Mouse (Mus musculus): ENCODE data around the gene Cdrt4. TPM values are rescaled to one million over a fixed set of nuclear protein-coding genes. Genes with fewer than 3 reads are reported as not detected.

Cdrt4 gene
- polyA plus RNA-seq, 1 experiment from 2014 or later: not detected

DNA sequence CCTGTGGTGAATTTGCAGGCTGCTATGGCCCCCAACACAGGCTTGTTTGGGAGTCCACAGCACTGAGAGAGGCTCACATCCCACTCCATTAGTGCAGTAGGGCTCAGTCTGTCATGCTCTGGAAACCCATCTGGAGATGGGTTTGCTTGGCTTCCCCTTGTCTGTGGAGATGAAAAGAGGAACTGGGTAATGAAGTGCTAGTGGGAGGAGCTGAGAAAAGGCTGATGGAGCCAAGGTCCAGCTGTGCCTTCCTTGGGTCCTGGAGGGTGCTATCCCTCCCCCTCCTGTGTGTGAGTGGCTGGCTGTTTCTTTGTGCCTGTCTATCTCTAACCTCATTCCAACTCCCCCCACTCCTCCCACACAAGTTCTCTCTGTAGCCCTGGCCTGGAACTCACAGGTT is 69.6 kb downstream of the Cdrt4 start:
- no peaks in the 10 kb centered on the region for H3K9me3 ChIP-seq (replicated peaks; ENCODE audit: control insufficient read depth, low read length)
- no peak overlapping the region for H3K4me3 ChIP-seq (ENCODE audit: low read depth, low read length)
- H3K4me1 ChIP-seq (ENCODE audit: control insufficient read depth, low read depth, low read length): no peaks in the 10 kb centered on the region
- no peak overlapping the region for H3K9ac ChIP-seq (ENCODE audit: low read depth, low read length)
- no peaks in the 10 kb centered on the region for H3K36me3 ChIP-seq (ENCODE audit: control insufficient read depth, insufficient read depth)
- ATAC-seq (ENCODE audit: low read depth): no peak
- H3K27ac ChIP-seq (ENCODE audit: low read length): no peak overlapping the region
- no peaks in the 10 kb centered on the region for H3K27me3 ChIP-seq (ENCODE audit: control insufficient read depth, insufficient read depth, low read depth, low read length)
- H3K4me2 ChIP-seq (ENCODE audit: low read depth, low read length): no peak overlapping the region

- no peak for ATAC-seq (ENCODE audit: low read depth)
- no peak overlapping the region for H3K27ac ChIP-seq (ENCODE audit: low read length)
- H3K36me3 ChIP-seq (ENCODE audit: control insufficient read depth, insufficient read depth): no peaks in the 10 kb centered on the region
- no peak overlapping the region for H3K4me3 ChIP-seq (ENCODE audit: low read depth, low read length)
- H3K4me2 ChIP-seq (ENCODE audit: low read depth, low read length): no peak overlapping the region
- H3K9ac ChIP-seq (ENCODE audit: low read depth, low read length): no peak overlapping the region
- no peaks in the 10 kb centered on the region for H3K27me3 ChIP-seq (ENCODE audit: control insufficient read depth, insufficient read depth, low read depth, low read length)
- WGBS (ENCODE audit: insufficient replicate concordance): 49% methylated on average over 5 of the region's 5 CpGs
- H3K4me1 ChIP-seq (ENCODE audit: control insufficient read depth, low read depth, low read length): no peaks in the 10 kb centered on the region
- no peaks in the 10 kb centered on the region for H3K9me3 ChIP-seq (replicated peaks; ENCODE audit: control insufficient read depth, low read length)
Observed at GRCm38 (mm10) chr11:63021141-63021806, 70.3 kb downstream of the Cdrt4 start.

- no peak for ATAC-seq (ENCODE audit: low read depth)
- H3K4me1 ChIP-seq (ENCODE audit: control insufficient read depth, low read depth, low read length): no peaks in the 10 kb centered on the region
- H3K27me3 ChIP-seq (ENCODE audit: control insufficient read depth, insufficient read depth, low read depth, low read length): no peaks in the 10 kb centered on the region
- H3K9me3 ChIP-seq (replicated peaks; ENCODE audit: control insufficient read depth, low read length): no peaks in the 10 kb centered on the region
- H3K9ac ChIP-seq (ENCODE audit: low read depth, low read length): no peak overlapping the region
- H3K27ac ChIP-seq (ENCODE audit: low read length): no peak overlapping the region
- WGBS (ENCODE audit: insufficient replicate concordance): 45% methylated on average over 5 of the region's 5 CpGs
- H3K4me3 ChIP-seq (ENCODE audit: low read depth, low read length): no peak overlapping the region
- H3K36me3 ChIP-seq (ENCODE audit: control insufficient read depth, insufficient read depth): no peaks in the 10 kb centered on the region
- H3K4me2 ChIP-seq (ENCODE audit: low read depth, low read length): no peak overlapping the region
Observed at GRCm38 (mm10) chr11:63023461-63023860, 72.5 kb downstream of the Cdrt4 start.

DNA sequence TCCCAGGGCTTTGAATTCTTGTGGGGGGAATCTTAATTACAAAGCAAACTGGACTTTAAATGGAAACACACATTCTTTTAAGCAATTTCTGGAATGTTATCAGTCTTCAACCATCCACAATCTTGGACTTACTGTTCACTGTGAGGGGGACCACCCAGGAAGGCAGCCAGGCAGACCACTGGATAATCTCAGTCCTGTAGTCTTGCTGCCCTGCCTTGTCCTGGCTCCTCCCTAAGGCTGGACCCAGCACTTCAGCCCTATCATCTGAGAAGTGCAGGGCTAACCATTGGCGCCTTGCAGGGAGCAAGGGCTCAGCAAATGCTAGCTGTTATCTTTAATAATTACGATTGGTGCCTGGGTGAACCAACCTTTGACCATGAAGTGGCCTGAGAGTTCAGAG is 73.1 kb downstream of the Cdrt4 start:
- no peak for ATAC-seq (ENCODE audit: low read depth)
- Histone ChIP-seq H3K9me3 (replicated peaks; ENCODE audit: control insufficient read depth, low read length) (no peaks in the 10 kb centered on the region), H3K9ac (ENCODE audit: low read depth, low read length) (no peak overlapping the region), H3K27ac (ENCODE audit: low read length) (no peak overlapping the region), H3K27me3 (ENCODE audit: control insufficient read depth, insufficient read depth, low read depth, low read length) (no peaks in the 10 kb centered on the region), H3K4me3 (ENCODE audit: low read depth, low read length) (no peak overlapping the region), H3K36me3 (ENCODE audit: control insufficient read depth, insufficient read depth) (no peaks in the 10 kb centered on the region), H3K4me2 (ENCODE audit: low read depth, low read length) (no peak overlapping the region), H3K4me1 (ENCODE audit: control insufficient read depth, low read depth, low read length) (no peaks in the 10 kb centered on the region)
- WGBS (ENCODE audit: insufficient replicate concordance): 33% methylated on average over 2 of the region's 2 CpGs

DNA sequence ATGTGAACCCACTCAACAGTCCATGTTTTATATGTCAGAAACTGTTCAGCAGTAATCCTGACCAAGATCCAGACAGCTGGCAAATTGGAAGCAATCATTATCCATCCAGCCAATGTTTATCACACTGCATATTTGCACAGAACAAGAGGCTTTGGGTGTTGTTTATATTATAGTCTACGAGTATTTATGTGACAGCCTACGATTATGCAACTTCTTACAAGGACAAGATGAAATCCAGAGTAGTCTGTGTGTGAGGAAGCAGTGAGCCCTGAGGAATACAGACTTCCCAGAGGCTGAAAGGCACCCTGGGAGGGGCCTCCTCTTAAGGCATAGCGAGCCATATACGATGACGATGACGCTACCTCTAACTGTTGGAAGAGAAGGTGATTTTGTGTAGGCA is 74.5 kb downstream of the Cdrt4 start:
- no peak overlapping the region for H3K9ac ChIP-seq (ENCODE audit: low read depth, low read length)
- no peaks in the 10 kb centered on the region for H3K4me1 ChIP-seq (ENCODE audit: control insufficient read depth, low read depth, low read length)
- no peak for ATAC-seq (ENCODE audit: low read depth)
- no peaks in the 10 kb centered on the region for H3K27me3 ChIP-seq (ENCODE audit: control insufficient read depth, insufficient read depth, low read depth, low read length)
- 63% methylated on average over 6 of the region's 6 CpGs for WGBS (ENCODE audit: insufficient replicate concordance)
- H3K9me3 ChIP-seq (replicated peaks; ENCODE audit: control insufficient read depth, low read length): no peaks in the 10 kb centered on the region
- no peak overlapping the region for H3K27ac ChIP-seq (ENCODE audit: low read length)
- no peaks in the 10 kb centered on the region for H3K36me3 ChIP-seq (ENCODE audit: control insufficient read depth, insufficient read depth)
- no peak overlapping the region for H3K4me3 ChIP-seq (ENCODE audit: low read depth, low read length)
- no peak overlapping the region for H3K4me2 ChIP-seq (ENCODE audit: low read depth, low read length)

DNA sequence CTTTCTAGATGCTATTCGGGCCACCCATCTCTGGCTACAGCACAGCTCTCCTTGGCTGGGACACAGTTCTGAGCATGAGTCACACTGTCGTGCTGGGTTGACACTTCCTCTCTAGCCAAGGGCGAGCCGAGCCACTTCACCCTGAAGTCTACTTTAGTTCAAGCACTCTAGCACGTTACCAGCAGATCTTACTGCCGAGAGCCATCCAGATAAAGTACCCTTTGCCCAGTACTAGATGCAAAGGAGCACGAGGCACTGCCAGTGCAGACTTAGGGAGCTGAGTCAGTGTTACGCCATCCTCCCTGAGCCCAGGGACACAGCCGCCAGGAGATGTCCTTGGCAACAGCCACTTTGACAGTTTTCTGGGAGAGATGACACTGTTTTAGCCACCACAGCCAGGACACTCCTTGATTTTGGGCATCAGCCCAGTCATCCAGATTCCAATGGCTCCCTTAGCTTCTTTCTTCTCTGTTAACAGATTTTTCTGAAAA is 75.7 kb downstream of the Cdrt4 start:
- Histone ChIP-seq H3K36me3 (ENCODE audit: control insufficient read depth, insufficient read depth) (no peaks in the 10 kb centered on the region), H3K27me3 (ENCODE audit: control insufficient read depth, insufficient read depth, low read depth, low read length) (no peaks in the 10 kb centered on the region), H3K9me3 (replicated peaks; ENCODE audit: control insufficient read depth, low read length) (no peaks in the 10 kb centered on the region), H3K27ac (ENCODE audit: low read length) (no peak overlapping the region), H3K4me2 (ENCODE audit: low read depth, low read length) (no peak overlapping the region), H3K4me1 (ENCODE audit: control insufficient read depth, low read depth, low read length) (no peaks in the 10 kb centered on the region), H3K9ac (ENCODE audit: low read depth, low read length) (no peak overlapping the region), H3K4me3 (ENCODE audit: low read depth, low read length) (no peak overlapping the region)
- ATAC-seq (ENCODE audit: low read depth): no peak
- WGBS (ENCODE audit: insufficient replicate concordance): 34% methylated on average over 9 of the region's 9 CpGs

- WGBS (ENCODE audit: insufficient replicate concordance): 63% methylated on average over 3 of the region's 3 CpGs
- Histone ChIP-seq H3K4me1 (ENCODE audit: control insufficient read depth, low read depth, low read length) (no peaks in the 10 kb centered on the region), H3K4me2 (ENCODE audit: low read depth, low read length) (no peak overlapping the region), H3K9me3 (replicated peaks; ENCODE audit: control insufficient read depth, low read length) (no peaks in the 10 kb centered on the region), H3K9ac (ENCODE audit: low read depth, low read length) (no peak overlapping the region), H3K4me3 (ENCODE audit: low read depth, low read length) (no peak overlapping the region), H3K27ac (ENCODE audit: low read length) (no peak overlapping the region), H3K27me3 (ENCODE audit: control insufficient read depth, insufficient read depth, low read depth, low read length) (no peaks in the 10 kb centered on the region), H3K36me3 (ENCODE audit: control insufficient read depth, insufficient read depth) (no peaks in the 10 kb centered on the region)
- ATAC-seq (ENCODE audit: low read depth): no peak
Observed at GRCm38 (mm10) chr11:63028131-63028530, 77.1 kb downstream of the Cdrt4 start.

- no peaks in the 10 kb centered on the region for H3K4me1 ChIP-seq (ENCODE audit: control insufficient read depth, low read depth, low read length)
- H3K9me3 ChIP-seq (replicated peaks; ENCODE audit: control insufficient read depth, low read length): no peaks in the 10 kb centered on the region
- no peak overlapping the region for H3K27ac ChIP-seq (ENCODE audit: low read length)
- H3K4me3 ChIP-seq (ENCODE audit: low read depth, low read length): no peak overlapping the region
- no peaks in the 10 kb centered on the region for H3K27me3 ChIP-seq (ENCODE audit: control insufficient read depth, insufficient read depth, low read depth, low read length)
- WGBS (ENCODE audit: insufficient replicate concordance): 42% methylated on average over 4 of the region's 4 CpGs
- H3K4me2 ChIP-seq (ENCODE audit: low read depth, low read length): no peak overlapping the region
- no peak overlapping the region for H3K9ac ChIP-seq (ENCODE audit: low read depth, low read length)
- no peak for ATAC-seq (ENCODE audit: low read depth)
- no peaks in the 10 kb centered on the region for H3K36me3 ChIP-seq (ENCODE audit: control insufficient read depth, insufficient read depth)
Observed at GRCm38 (mm10) chr11:63029148-63029714, 78.2 kb downstream of the Cdrt4 start.

GRCm38 (mm10) chr11:63029721-63030120 is 78.7 kb downstream of the Cdrt4 start:
- Histone ChIP-seq H3K4me1 (ENCODE audit: control insufficient read depth, low read depth, low read length) (no peaks in the 10 kb centered on the region), H3K9ac (ENCODE audit: low read depth, low read length) (no peak overlapping the region), H3K27me3 (ENCODE audit: control insufficient read depth, insufficient read depth, low read depth, low read length) (no peaks in the 10 kb centered on the region), H3K27ac (ENCODE audit: low read length) (no peak overlapping the region), H3K4me2 (ENCODE audit: low read depth, low read length) (no peak overlapping the region), H3K9me3 (replicated peaks; ENCODE audit: control insufficient read depth, low read length) (no peaks in the 10 kb centered on the region), H3K4me3 (ENCODE audit: low read depth, low read length) (no peak overlapping the region), H3K36me3 (ENCODE audit: control insufficient read depth, insufficient read depth) (no peaks in the 10 kb centered on the region)
- 65% methylated on average over 6 of the region's 6 CpGs for WGBS (ENCODE audit: insufficient replicate concordance)
- no peak for ATAC-seq (ENCODE audit: low read depth)
